Mouse (Mus musculus) CH12.LX (cell line): Measurements from ENCODE around the gene Klhl7. TPM values are rescaled to one million over a fixed set of nuclear protein-coding genes. Genes with fewer than 3 reads are reported as not detected.

Experiments
- DNase-seq: peaks from one replicate; pipeline ENCODE4 v3.0.0-alpha.2; 2013; ENCODE audit errors: extremely low read depth
- H3K27ac ChIP-seq: 2 replicates; pipeline ENCODE4 v1.5.1; 2012; ENCODE audit warnings: low read depth, mild to moderate bottlenecking, control low read depth, moderate library complexity; ENCODE audit not compliant: insufficient read depth
- H3K27me3 ChIP-seq: replicated peaks from 2 replicates; pipeline ENCODE3; 2012; ENCODE audit warnings: inconsistent platforms
- H3K36me3 ChIP-seq, 2 experiments: replicated peaks in 1 of 2; 2 replicates each; pipeline versions ENCODE3 to v1.6.1; 2012; ENCODE audit warnings: inconsistent platforms in 1 of 2, low read length in 1 of 2, mild to moderate bottlenecking in 1 of 2, mixed read lengths in 1 of 2, moderate library complexity in 1 of 2; ENCODE audit not compliant: control insufficient read depth in 1 of 2, insufficient read depth in 1 of 2
- H3K4me1 ChIP-seq, 2 experiments: 2 replicates each; pipeline ENCODE4 v1.6.1; 2012; ENCODE audit warnings: inconsistent platforms in 1 of 2, moderate library complexity in 1 of 2; ENCODE audit not compliant: insufficient read depth in 2 of 2, control insufficient read depth in 1 of 2
- H3K4me2 ChIP-seq: 2 replicates; pipeline ENCODE4 v1.6.1; 2012; ENCODE audit warnings: low read depth, mild to moderate bottlenecking, control low read depth; ENCODE audit not compliant: poor library complexity, insufficient read depth, severe bottlenecking
- H3K4me3 ChIP-seq, 3 experiments: fragments of 150-350 bp in 1 of 3; sonication (generic) in 1 of 3; replicated peaks in 1 of 3; 2 replicates each; pipeline versions ENCODE3 to v1.5.1; 2011 to 2012; ENCODE audit warnings: low read depth in 2 of 3, low read length in 2 of 3, mild to moderate bottlenecking in 2 of 3, moderate library complexity in 2 of 3, control low read depth in 1 of 3, improper control_type of control experiment in 1 of 3, inconsistent platforms in 1 of 3, mixed read lengths in 1 of 3; ENCODE audit not compliant: poor library complexity in 1 of 3
- H3K79me2 ChIP-seq: replicated peaks from 2 replicates; pipeline ENCODE4 v1.6.1; 2012; ENCODE audit warnings: mild to moderate bottlenecking, moderate library complexity; ENCODE audit not compliant: control insufficient read depth, poor library complexity, insufficient read depth, severe bottlenecking; ENCODE audit errors: extremely low read depth
- H3K9ac ChIP-seq: 2 replicates; pipeline ENCODE4 v1.6.1; 2012; ENCODE audit warnings: low read depth, mild to moderate bottlenecking, control low read depth, moderate library complexity; ENCODE audit not compliant: insufficient read depth
- H3K9me3 ChIP-seq: replicated peaks from 2 replicates; pipeline ENCODE3; 2012; ENCODE audit warnings: low read length, inconsistent platforms, mixed read lengths
- BHLHE40 ChIP-seq: IDR thresholded peaks from 2 replicates; pipeline ENCODE4 v1.6.1; 2011; ENCODE audit warnings: mild to moderate bottlenecking, low read depth, low read length, improper control_type of control experiment
- CTCF ChIP-seq, 2 experiments: IDR thresholded peaks in 1 of 2; conservative IDR thresholded peaks in 1 of 2; 2 replicates each; pipeline ENCODE4 v1.5.1; 2011 to 2012; ENCODE audit warnings: low read depth in 2 of 2, low read length in 2 of 2, improper control_type of control experiment in 1 of 2, inconsistent platforms in 1 of 2, mild to moderate bottlenecking in 1 of 2, moderate library complexity in 1 of 2
- E2F4 ChIP-seq: IDR thresholded peaks from 2 replicates; pipeline ENCODE4 v1.6.1; 2011; ENCODE audit warnings: low read depth, low read length, improper control_type of control experiment; ENCODE audit not compliant: insufficient replicate concordance
- EP300 ChIP-seq: IDR thresholded peaks from 2 replicates; pipeline ENCODE4 v1.6.1; 2011; ENCODE audit warnings: low read length, improper control_type of control experiment
- ETS1 ChIP-seq: conservative IDR thresholded peaks from 2 replicates; pipeline ENCODE4 v1.6.1; 2012; ENCODE audit warnings: low read depth, mild to moderate bottlenecking, inconsistent platforms, low read length, improper control_type of control experiment, moderate library complexity
- HCFC1 ChIP-seq: IDR thresholded peaks from 2 replicates; pipeline ENCODE4 v1.6.1; 2012; ENCODE audit warnings: low read depth, mild to moderate bottlenecking, inconsistent platforms, low read length, improper control_type of control experiment
- JUN ChIP-seq: IDR thresholded peaks from 2 replicates; pipeline ENCODE4 v1.6.1; 2011; ENCODE audit warnings: low read depth, mild to moderate bottlenecking, low read length, improper control_type of control experiment, moderate library complexity; ENCODE audit not compliant: insufficient read depth
- JUND ChIP-seq: conservative IDR thresholded peaks from 2 replicates; pipeline ENCODE4 v1.6.1; 2011; ENCODE audit warnings: low read depth, low read length, improper control_type of control experiment
- MAFK ChIP-seq: IDR thresholded peaks from 2 replicates; pipeline ENCODE4 v1.6.1; 2011; ENCODE audit warnings: low read length, improper control_type of control experiment; ENCODE audit not compliant: insufficient replicate concordance
- MEF2A ChIP-seq: IDR thresholded peaks from 2 replicates; pipeline ENCODE4 v1.6.1; 2014; ENCODE audit warnings: low read depth, mild to moderate bottlenecking, inconsistent platforms, low read length, improper control_type of control experiment, borderline replicate concordance
- MXI1 ChIP-seq: IDR thresholded peaks from 2 replicates; pipeline ENCODE4 v1.6.1; 2011; ENCODE audit warnings: mild to moderate bottlenecking, low read depth, low read length, improper control_type of control experiment
- MYC ChIP-seq: IDR thresholded peaks from 2 replicates; pipeline ENCODE4 v1.6.1; 2011; ENCODE audit warnings: low read depth, mild to moderate bottlenecking, improper control_type of control experiment, low read length
- PAX5 ChIP-seq: IDR thresholded peaks from 2 replicates; pipeline ENCODE4 v1.6.1; 2012; ENCODE audit warnings: low read length, inconsistent platforms, mixed read lengths
- POLR2A ChIP-seq: IDR thresholded peaks from 2 replicates; pipeline ENCODE4 v1.6.1; 2011; ENCODE audit warnings: low read depth, mild to moderate bottlenecking, improper control_type of control experiment, low read length
- RAD21 ChIP-seq: IDR thresholded peaks from 2 replicates; pipeline ENCODE4 v1.6.1; 2011; ENCODE audit warnings: low read depth, mild to moderate bottlenecking, low read length, improper control_type of control experiment, moderate library complexity
- SIN3A ChIP-seq: IDR thresholded peaks from 2 replicates; pipeline ENCODE4 v1.6.1; 2012; ENCODE audit warnings: low read length, improper control_type of control experiment, inconsistent platforms
- SMC3 ChIP-seq: IDR thresholded peaks from 2 replicates; pipeline ENCODE4 v1.6.1; 2011; ENCODE audit warnings: low read depth, low read length, improper control_type of control experiment
- TCF12 ChIP-seq: IDR thresholded peaks from 2 replicates; pipeline ENCODE4 v1.6.1; 2014; ENCODE audit warnings: low read depth, mild to moderate bottlenecking, inconsistent platforms, low read length, improper control_type of control experiment
- UBTF ChIP-seq: IDR thresholded peaks from 2 replicates; pipeline ENCODE4 v1.6.1; 2012; ENCODE audit warnings: low read depth, mild to moderate bottlenecking, inconsistent platforms, low read length, improper control_type of control experiment, moderate library complexity
- USF1 ChIP-seq: IDR thresholded peaks from 2 replicates; pipeline ENCODE4 v1.6.1; 2014; ENCODE audit warnings: low read depth, mild to moderate bottlenecking, inconsistent platforms, low read length, improper control_type of control experiment
- ZC3H11A ChIP-seq: IDR thresholded peaks from 2 replicates; pipeline ENCODE4 v1.6.1; 2012; ENCODE audit warnings: low read depth, mild to moderate bottlenecking, inconsistent platforms, low read length, improper control_type of control experiment
- ZKSCAN1 ChIP-seq: IDR thresholded peaks from 2 replicates; pipeline ENCODE4 v1.6.1; 2012; ENCODE audit warnings: low read depth, inconsistent platforms, low read length, improper control_type of control experiment, borderline replicate concordance
- ZNF384 ChIP-seq: IDR thresholded peaks from 2 replicates; pipeline ENCODE4 v1.6.1; 2012; ENCODE audit warnings: low read depth, low read length, improper control_type of control experiment, inconsistent platforms
- dilution Hi-C: fragments of 300-500 bp; cut with MboI; formaldehyde crosslinking; loops from 2 replicates; pipeline ENCODE4 v1.14.3; 2020; ENCODE audit warnings: low sequenced_read_pairs; ENCODE audit not compliant: extremely low pct_unique_long_range_greater_than_20kb, extremely low pct_ligation_motif_present
- in situ Hi-C: fragments of 300-500 bp; cut with MboI; formaldehyde crosslinking; loops from 3 replicates; pipeline ENCODE4 v1.14.3; 2019; ENCODE audit warnings: low sequenced_read_pairs, low pct_ligation_motif_present, low pct_unique_long_range_greater_than_20kb, mixed read lengths
- polyA plus RNA-seq: library from polyadenylated mRNA; unstranded; fragments of >175 nt; gene quantifications from 2 replicates; pipeline ENCODE4 v1.2.1, GENCODE M21; 2012; ENCODE audit warnings: low read depth; ENCODE audit not compliant: insufficient read length
- total RNA-seq, 2 experiments: library from RNA; depleted of rRNA; stranded (reverse); fragments of 300-350 nt in 1 of 2; fragments of >200 nt in 1 of 2; gene quantifications; 2 replicates each; pipeline ENCODE4 v1.2.3; 2012 to 2014

The Klhl7 gene
- total and polyA plus RNA-seq, 3 experiments: 20.4 to 71.4 (median 26.5) TPM

DNA sequence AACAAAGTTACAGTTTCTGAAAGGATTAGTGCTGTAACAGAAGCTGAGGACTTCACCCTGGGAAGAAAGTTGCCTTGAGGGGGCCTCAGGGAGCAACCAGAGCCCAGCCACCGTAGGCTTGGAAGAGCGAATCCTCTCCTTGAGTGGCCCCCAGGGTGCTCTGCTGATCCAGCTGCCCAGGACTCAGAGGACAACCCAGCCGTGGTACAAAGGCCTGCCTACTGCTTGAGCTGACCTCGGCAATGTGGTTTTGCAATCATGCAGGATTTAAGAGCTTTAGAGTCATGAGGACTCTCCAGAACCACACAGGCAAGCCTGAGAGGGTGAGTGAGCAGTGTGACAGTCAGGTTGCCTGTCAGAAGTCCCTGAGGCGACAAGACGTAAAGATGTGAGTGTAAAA lies 28.4 kb upstream of the Klhl7 start:
- no peak overlapping the region for H3K9ac ChIP-seq
- in situ Hi-C loops (loop anchor here (25.0 kb wide), 1 partner anchor 660 kb away; no protein-coding TSS in a partner anchor), dilution Hi-C loops (no loop called here)
- H3K4me2 ChIP-seq: no peak overlapping the region
- H3K9me3 ChIP-seq: peaks cover 3% of the 10 kb centered on the region
- no peaks in the 10 kb centered on the region for H3K27me3 ChIP-seq
- TF ChIP-seq BHLHE40: no peak
- TF ChIP-seq CTCF (conservative IDR thresholded peaks at IDR 0.05 in 1 of 2, IDR thresholded peaks at IDR 0.05 in 1 of 2; ENCODE audit: low read depth in 2 of 2, low read length in 2 of 2): no peak
- no peak for TF ChIP-seq TCF12
- no peak for TF ChIP-seq ETS1
- no peak for TF ChIP-seq JUND
- no peak for TF ChIP-seq MAFK
- no peak for TF ChIP-seq JUN
- TF ChIP-seq UBTF: no peak
- TF ChIP-seq MXI1: no peak
- TF ChIP-seq ZKSCAN1: no peak
- no peak overlapping the region for H3K4me3 ChIP-seq
- H3K27ac ChIP-seq: no peak overlapping the region
- no peaks in the 10 kb centered on the region for H3K79me2 ChIP-seq
- no peaks in the 10 kb centered on the region for H3K36me3 ChIP-seq
- peaks cover 1 to 26% of the 10 kb centered on the region in 2 experiments; a peak in 2 of 4 replicates for H3K4me1 ChIP-seq
- no peak for DNase-seq

GRCm38 (mm10) chr5:24076986-24077718 lies 23.3 kb upstream of the Klhl7 start:
- DNase-seq: no peak
- Histone ChIP-seq H3K27me3 (no peaks in the 10 kb centered on the region), H3K9me3 (no peaks in the 10 kb centered on the region), H3K4me1 (peaks cover 6 to 15% of the 10 kb centered on the region in 2 experiments; a peak in 2 of 4 replicates), H3K9ac (no peak overlapping the region), H3K4me2 (peak overlapping the region; percentile 34; the same call in 1 of the 2 replicates), H3K79me2 (no peaks in the 10 kb centered on the region), H3K27ac (no peak overlapping the region), H3K36me3 (no peaks in the 10 kb centered on the region), H3K4me3 (no peak overlapping the region)
- in situ Hi-C loops: no loop called here
- dilution Hi-C loops: no loop called here
- TF ChIP-seq UBTF: no peak
- peak; percentile 80 for TF ChIP-seq RAD21
- peak in 1 of 2 experiments; percentile 75; a peak in 2 of 4 replicates for TF ChIP-seq CTCF (conservative IDR thresholded peaks at IDR 0.05 in 1 of 2, IDR thresholded peaks at IDR 0.05 in 1 of 2; ENCODE audit: low read depth in 2 of 2, low read length in 2 of 2)
- TF ChIP-seq EP300: no peak
- no peak for TF ChIP-seq ZNF384
- no peak for TF ChIP-seq MYC
- no peak for TF ChIP-seq PAX5
- no peak for TF ChIP-seq ZKSCAN1
- no peak for TF ChIP-seq SIN3A
- TF ChIP-seq MEF2A: no peak
- no peak for TF ChIP-seq USF1
- peak; percentile 27; the same call in 1 of the 2 replicates for TF ChIP-seq ZC3H11A
- TF ChIP-seq ETS1: no peak
- no peak for TF ChIP-seq HCFC1
- TF ChIP-seq POLR2A: no peak
- TF ChIP-seq E2F4: no peak
- peak; percentile 78 for TF ChIP-seq SMC3
